Mouse (Mus musculus) gastrocnemius, adult 8-10 months (tissue): Measurements from ENCODE around the gene Bola1. TPM values are rescaled to one million over a fixed set of nuclear protein-coding genes. Genes with fewer than 3 reads are reported as not detected.
"Not testable (repeated sequence)": the region's sequence is repeated elsewhere in the genome, so short reads cannot be mapped to it uniquely, and the experiment has no call there.

ENCODE experiments used
- DNase-seq, 2 experiments: peaks; one replicate each; pipeline ENCODE4 v3.0.0; 2022; ENCODE audit warnings: low spot score in 2 of 2
- total RNA-seq, 4 experiments: library from RNA; stranded (reverse); gene quantifications; 2 replicates each; pipeline ENCODE4 v1.2.4; 2022

The Bola1 gene
- 10 to 100 TPM; 21.8 to 30.6 (median 25.6) TPM for total RNA-seq

DNA sequence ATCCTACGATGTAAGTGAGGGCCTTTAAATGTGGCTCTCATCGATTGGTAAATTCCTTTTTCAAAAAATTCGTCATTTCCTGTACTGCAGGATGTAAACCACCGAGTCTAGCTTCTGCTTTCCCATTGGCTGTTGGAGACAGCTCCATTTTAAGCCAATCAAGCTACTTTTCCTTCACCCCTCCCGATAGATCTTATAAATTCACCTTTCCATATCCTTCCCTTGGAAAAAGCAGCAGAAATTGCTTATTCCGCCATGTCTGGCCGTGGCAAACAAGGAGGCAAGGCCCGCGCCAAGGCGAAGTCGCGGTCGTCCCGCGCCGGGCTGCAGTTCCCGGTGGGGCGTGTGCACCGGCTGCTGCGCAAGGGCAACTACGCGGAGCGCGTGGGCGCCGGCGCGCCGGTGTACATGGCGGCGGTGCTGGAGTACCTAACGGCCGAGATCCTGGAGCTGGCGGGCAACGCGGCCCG, at the start of gene Bola1, which contains the start of gene Hist2h2ab:
TSS of gene Bola1 (minus strand) at position 49 of the 470 bp plus-strand sequence.
TSS of gene Hist2h2ab (plus strand) at position 205 of the 470 bp plus-strand sequence.
- peak; percentile 41 to 64 for DNase-seq

DNA sequence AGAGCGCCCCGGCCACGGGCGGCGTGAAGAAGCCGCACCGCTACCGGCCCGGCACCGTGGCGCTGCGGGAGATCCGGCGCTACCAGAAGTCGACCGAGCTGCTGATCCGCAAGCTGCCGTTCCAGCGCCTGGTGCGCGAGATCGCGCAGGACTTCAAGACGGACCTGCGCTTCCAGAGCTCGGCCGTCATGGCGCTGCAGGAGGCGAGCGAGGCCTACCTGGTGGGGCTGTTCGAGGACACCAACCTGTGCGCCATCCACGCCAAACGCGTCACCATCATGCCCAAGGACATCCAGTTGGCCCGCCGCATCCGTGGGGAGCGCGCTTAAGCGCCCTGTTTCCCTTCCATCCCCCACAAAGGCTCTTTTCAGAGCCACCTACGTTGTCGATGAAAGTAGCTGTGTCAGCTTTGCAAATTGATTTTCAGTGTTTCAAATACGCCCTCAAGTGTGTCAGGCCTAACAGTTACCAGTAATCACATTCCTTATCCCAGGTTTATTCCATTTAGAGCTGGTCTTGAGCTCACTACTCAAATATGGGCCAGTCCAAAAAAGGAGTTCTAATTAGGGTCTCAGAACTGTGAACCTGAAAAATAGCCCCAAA, 49.4 kb upstream of the Bola1 start:
- DNase-seq, result not testable (repeated sequence)

- peak; percentile 46 to 62 for DNase-seq
Measured at GRCm38 (mm10) chr3:96268051-96268775, 48.7 kb upstream of the Bola1 start, which contains the start of gene Hist2h3b. TSS of gene Hist2h3b (plus strand) at chr3:96268654.

GRCm38 (mm10) chr3:96267541-96267940, 48.0 kb upstream of the Bola1 start:
- no peak for DNase-seq

- no peak for DNase-seq
Measured at GRCm38 (mm10) chr3:96266132-96266710, 46.7 kb upstream of the Bola1 start.

DNA sequence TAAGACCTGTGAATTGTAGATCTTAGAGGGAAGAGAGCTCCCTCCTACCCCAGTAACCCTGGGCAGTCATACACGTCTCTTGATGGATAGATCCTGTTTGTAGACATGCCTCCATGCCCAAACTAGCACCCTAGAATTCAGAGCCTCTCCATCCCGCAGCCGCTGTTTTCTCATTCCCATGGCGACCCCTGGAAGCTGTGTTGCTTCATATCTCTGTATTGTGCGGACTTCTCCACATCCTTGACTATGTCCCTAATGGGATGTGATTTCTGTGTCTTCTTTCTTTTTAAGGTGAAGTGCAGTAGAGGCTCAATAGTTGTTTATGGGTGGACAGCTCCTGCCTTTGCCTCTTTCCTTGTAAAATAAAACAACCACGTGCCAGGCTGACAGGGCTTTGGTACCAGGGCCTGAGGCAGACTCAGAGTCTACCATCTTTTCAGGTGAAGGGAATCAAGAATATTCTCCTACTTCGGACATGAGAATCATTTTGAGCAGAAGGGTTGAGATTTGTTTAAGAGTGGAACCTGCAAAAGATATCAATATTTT, 45.0 kb upstream of the Bola1 start:
- DNase-seq, result no peak

DNA sequence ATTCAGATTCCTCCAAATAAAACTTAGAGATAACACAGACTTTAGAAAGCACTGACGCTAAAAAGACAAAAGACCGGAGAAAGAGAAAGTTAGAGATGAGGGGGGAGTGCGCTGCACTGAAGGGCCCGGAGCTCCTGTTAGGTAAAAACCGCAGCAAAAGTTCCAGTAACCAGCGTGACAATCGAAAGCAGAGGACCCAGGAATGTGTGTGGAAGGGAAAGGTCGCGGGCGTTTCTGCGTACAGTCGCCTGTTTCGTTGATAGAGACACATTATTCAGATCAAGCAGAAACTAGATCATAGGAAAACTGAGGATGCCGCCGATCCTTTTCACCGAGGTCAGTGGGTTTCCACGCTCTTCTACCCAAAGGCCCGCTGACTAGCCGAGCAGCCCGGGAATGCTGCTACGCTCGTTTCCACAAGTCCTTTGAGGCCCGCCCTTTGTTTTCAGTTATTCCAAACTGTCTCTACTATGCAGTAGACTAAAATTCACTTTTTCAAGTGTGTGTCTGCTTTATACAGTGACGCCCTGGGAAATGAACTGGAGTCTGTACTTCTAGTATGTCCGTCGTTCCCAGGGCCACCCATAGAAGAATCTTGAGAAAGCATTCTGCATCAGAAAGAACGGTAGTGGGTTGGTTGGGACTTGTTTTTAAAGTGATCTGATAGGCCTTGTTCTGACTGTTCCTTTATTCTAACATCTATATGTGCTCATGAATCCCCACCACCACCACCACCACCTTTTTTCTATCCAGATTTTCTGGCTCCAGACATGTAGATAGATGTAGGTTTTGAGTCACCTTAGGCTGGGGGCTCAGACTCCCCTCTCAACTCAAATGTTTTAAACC, 44.3 kb upstream of the Bola1 start:
- peak; percentile 25 to 27 for DNase-seq

- peak; percentile 93 for DNase-seq
Measured at GRCm38 (mm10) chr3:96262979-96263550, 43.6 kb upstream of the Bola1 start, which contains the start of gene Hist2h4. TSS of gene Hist2h4 (minus strand) at chr3:96263311.

GRCm38 (mm10) chr3:96262216-96262875, 42.8 kb upstream of the Bola1 start:
- peak; percentile 77 to 81 for DNase-seq

DNA sequence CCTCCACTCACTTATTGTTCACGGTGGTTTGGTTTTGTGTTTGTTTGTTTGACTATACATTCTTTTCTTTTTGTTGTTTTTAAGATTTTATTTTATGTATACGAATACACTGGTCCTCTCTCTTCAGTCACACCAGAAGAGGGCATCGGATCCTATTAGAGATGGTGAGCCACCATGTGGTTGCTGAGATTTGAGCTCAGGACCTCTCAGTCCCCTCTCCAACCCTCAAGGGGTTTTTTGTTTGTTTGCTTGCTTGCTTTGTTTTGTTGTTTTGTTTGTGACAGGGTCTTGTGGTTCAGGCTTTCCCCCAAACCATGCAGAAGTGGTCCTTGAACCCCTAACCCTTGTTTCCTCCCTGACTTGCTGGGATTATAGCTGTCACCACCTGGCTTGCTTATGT, 42.1 kb upstream of the Bola1 start:
- DNase-seq, result no peak

DNA sequence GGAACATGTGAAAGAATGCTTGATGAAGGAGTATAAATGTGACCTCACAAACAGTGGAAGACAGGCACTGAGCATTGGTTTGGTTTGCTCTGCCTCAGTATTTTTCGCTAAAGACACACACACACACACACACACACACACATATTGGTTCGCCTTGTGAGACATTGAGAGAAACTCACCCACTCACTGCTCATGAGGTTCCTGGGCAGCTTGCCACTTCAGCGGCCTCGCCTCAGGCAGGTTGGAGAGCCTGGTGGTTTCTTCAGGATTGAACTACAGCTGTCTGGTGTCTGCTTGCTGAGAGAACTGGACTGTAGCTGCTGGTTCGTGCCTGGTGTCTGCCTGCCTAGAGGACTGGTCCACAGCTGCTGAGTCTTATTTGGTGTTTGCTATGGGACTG, 40.7 kb upstream of the Bola1 start:
- DNase-seq, result no peak

DNA sequence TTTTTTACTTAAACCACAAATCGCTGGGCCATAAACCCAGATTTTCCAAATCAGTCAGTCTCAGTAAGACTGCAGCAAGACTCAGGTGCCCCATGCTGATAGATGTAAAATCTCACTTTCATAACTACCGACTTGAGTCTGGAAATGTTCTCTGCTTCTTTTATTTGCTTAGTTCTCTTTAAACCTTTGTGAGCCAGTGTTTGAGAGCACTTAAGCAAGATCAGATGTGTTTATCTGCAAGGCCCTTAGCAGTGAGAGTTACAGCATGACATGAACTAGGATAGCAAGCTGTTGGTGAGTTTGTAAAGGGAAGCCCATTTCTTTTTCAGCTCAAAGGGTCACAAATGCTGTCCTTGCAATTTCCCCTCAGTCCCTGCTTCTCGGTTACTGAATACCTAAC, 37.7 kb upstream of the Bola1 start:
- no peak for DNase-seq

GRCm38 (mm10) chr3:96255926-96256593, 36.6 kb upstream of the Bola1 start:
- no peak for DNase-seq

DNA sequence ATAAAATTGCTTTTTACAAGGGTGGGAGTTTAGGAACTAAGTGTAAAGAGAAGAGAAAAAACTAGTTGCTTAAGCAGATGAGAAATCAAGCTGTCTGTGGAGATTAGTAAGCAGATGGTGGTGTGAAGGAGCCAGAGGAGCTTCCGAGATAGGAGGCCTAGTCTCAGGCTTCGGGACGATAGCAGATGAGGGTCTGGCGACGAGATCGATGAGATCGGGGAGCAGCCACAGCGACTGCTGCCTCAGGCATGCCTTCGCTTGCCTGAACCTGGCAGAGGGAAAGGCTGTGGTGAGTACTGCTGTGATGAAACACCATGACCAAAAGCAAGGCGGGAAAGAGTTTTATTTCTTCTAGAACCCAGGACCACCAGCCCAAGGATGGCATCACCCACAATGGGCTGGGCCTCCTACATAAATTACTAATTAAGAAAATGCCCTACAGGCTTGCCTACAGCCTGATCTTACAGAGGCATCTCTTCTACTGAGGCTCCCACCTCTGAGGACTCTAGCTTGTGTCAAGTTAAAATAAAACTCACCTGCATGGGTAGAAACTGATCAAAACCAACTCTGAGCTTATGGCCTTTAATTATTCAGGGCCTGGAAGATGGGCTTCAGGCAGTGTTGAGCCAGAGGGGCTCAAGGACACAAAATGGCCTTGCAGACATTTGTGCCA, 35.3 kb upstream of the Bola1 start:
- DNase-seq, result no peak

DNA sequence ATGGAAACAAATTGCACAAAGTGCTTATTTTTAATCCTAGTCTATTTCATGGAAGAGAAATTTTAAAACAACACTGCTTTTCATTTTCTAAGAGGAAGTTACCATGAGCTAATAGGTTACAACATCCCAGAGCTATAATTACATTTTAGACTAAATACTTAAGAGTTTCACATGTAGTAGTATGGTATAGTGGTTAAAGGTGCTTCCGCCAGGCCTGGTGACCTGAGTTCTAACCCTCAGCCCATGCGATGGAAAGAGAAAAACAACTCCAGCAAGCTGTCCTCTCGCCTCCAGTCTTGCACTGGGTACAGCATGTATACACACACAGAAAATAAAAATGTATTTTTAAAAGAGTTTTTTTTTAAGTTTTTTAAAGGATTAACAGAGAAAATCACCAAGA, 32.3 kb upstream of the Bola1 start:
- no peak for DNase-seq

- no peak for DNase-seq
Measured at GRCm38 (mm10) chr3:96250890-96251289, 31.4 kb upstream of the Bola1 start.

GRCm38 (mm10) chr3:96249034-96249345, 29.5 kb upstream of the Bola1 start:
- no peak for DNase-seq

DNA sequence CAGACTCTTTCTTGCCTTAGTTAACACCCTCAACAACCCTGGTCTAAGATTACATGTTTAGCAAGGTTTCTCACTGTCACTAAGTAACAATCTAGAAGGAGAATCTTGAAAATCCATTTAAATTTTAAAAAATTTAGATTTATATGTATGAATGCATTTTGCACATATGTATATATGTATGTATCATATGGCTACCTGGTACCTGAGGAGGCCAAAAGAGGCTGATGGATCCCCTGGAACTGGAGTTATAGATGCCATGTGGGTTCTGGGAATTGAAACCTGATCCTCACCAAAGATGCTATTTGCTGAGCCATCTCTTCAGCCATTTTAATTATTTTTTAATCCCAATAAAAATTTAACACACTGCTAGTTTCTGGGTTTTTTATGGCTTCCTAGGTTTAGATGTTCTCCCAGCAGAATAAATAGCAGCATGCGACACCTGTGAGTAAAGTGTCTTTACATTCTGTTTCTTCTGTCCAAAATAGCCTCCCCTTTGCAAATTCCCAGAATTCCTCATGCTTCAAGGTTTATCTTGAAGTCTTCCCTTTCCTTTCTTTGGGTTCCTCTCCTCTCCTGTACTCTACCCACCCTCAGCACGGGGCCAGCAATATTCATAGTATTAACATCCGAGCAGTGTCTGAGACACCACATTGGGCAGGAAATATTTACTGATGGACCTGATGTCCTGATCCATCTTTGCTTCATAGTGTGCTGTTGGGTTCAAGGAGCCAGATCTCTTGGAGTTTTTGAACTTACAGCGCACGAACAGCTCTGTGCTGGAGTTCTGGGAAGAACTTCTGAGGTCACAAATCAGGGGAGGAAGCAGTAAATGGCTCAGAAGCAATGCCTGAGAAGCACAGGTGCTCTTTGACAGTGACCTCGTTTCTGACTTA, 28.9 kb upstream of the Bola1 start:
- no peak for DNase-seq
